Mouse (Mus musculus) kidney, adult 2 months (tissue): ENCODE results near the gene Nav1.

Experiments
- CTCF ChIP-seq: fragments of 200-500 bp; conservative IDR thresholded peaks from 2 replicates; pipeline ENCODE4 v1.5.1; 2011; ENCODE audit warnings: low read depth, mild to moderate bottlenecking, control low read depth, low read length, moderate library complexity, mixed read lengths; ENCODE audit not compliant: insufficient read depth, insufficient read length
- POLR2A ChIP-seq: fragments of 200-500 bp; IDR thresholded peaks from one replicate; pipeline ENCODE4 v1.6.1; 2011; ENCODE audit warnings: low read depth, low read length, control low read depth

- TF ChIP-seq CTCF = no peak
- TF ChIP-seq POLR2A = no peak
Measured at GRCm38 (mm10) chr1:135467462-135467861, 139.6 kb downstream of the Nav1 start.
